8 mouse cellular contexts compared by ENCODE assay signal in genomic region chr2:119477571-119478396, GRCm38 (mm10). TPM values are rescaled to one million over a fixed set of nuclear protein-coding genes. Genes with fewer than 3 reads are reported as not detected.
DNase-seq lines count a peak whose midpoint lies in the region; ATAC-seq and TF ChIP-seq lines count a peak whose summit lies in the region.

Ino80 (minus strand) TSS chr2:119477687.

- peak; percentile 100 for DNase-seq in CH12.LX (ENCODE audit: extremely low read depth)
- peak; percentile 99 for DNase-seq in c-Kit-positive CD71-positive TER-119-negative erythroid progenitor cells, embryonic 14.5 days (ENCODE audit: low read depth)
- peak; percentile 99 for DNase-seq in forebrain, embryonic 11.5 days (ENCODE audit: low spot score)
- peak; percentile 100 for DNase-seq in kidney, postnatal 36 days
- peak; percentile 99 for DNase-seq in telencephalon, adult 2 months (ENCODE audit: low read depth, low spot score)

- H3K9ac ChIP-seq in CH12.LX (ENCODE audit: insufficient read depth, low read depth), result peak within 1 kb of the TSS; percentile 99
- H3K9ac ChIP-seq in forebrain, embryonic 11.5 days (ENCODE audit: low read length), result peak within 1 kb of the TSS; percentile 99
- peak within 1 kb of the TSS; percentile 100 for H3K9ac ChIP-seq in heart, embryonic 16.5 days (ENCODE audit: low read length)
- H3K9ac ChIP-seq in liver, embryonic 15.5 days, result peak within 1 kb of the TSS; percentile 96
- H3K9ac ChIP-seq in neural tube, embryonic 12.5 days, result peak within 1 kb of the TSS; percentile 98

- peaks cover 40% of the 10 kb centered on the region for H3K79me2 ChIP-seq in CH12.LX (replicated peaks; ENCODE audit: control insufficient read depth, extremely low read depth, insufficient read depth, poor library complexity, severe bottlenecking)

- in situ Hi-C loops in CH12.LX (cut with MboI; ENCODE audit: low pct_ligation_motif_present, low pct_unique_long_range_greater_than_20kb, low sequenced_read_pairs), result no loop called here

- peak; percentile 95 for ATAC-seq in forebrain, embryonic 11.5 days (replicated peaks; ENCODE audit: low FRiP score)
- peak; percentile 94 for ATAC-seq in heart, embryonic 16.5 days (replicated peaks; ENCODE audit: extremely low read depth, insufficient read depth, low FRiP score)
- ATAC-seq in liver, embryonic 15.5 days (ENCODE audit: insufficient read depth), result peak; percentile 90
- peak; percentile 95 for ATAC-seq in neural tube, embryonic 12.5 days (ENCODE audit: low FRiP score, low read depth)

- peaks cover 0 to 17% of the 10 kb centered on the region in 2 experiments for H3K36me3 ChIP-seq in CH12.LX (replicated peaks in 1 of 2; ENCODE audit: control insufficient read depth in 1 of 2, insufficient read depth in 1 of 2, low read length in 1 of 2)
- no peaks in the 10 kb centered on the region for H3K36me3 ChIP-seq in forebrain, embryonic 11.5 days (ENCODE audit: control insufficient read depth, insufficient read depth, low read length)
- 0 out of 2 replicates have a peak, but pooled peaks cover 2% of the 10 kb centered on the region for H3K36me3 ChIP-seq in heart, embryonic 16.5 days (ENCODE audit: control insufficient read depth, insufficient read depth)
- H3K36me3 ChIP-seq in liver, embryonic 15.5 days (replicated peaks), result no peaks in the 10 kb centered on the region
- no peaks in the 10 kb centered on the region for H3K36me3 ChIP-seq in neural tube, embryonic 12.5 days

- under 1% methylated on average over 69 of the region's 72 CpGs for WGBS in forebrain, embryonic 11.5 days
- WGBS in heart, embryonic 16.5 days, result under 1% methylated on average over 72 of the region's 72 CpGs
- WGBS in liver, embryonic 15.5 days (ENCODE audit: insufficient replicate concordance), result under 1% methylated on average over 70 of the region's 72 CpGs
- under 1% methylated on average over 69 of the region's 72 CpGs for WGBS in neural tube, embryonic 12.5 days

- H3K4me1 ChIP-seq in CH12.LX (ENCODE audit: control insufficient read depth in 1 of 2, insufficient read depth in 2 of 2), result peaks cover 5 to 21% of the 10 kb centered on the region in 2 experiments; a peak in 3 of 4 replicates
- peaks cover 2% of the 10 kb centered on the region; the same call in 1 of the 2 replicates for H3K4me1 ChIP-seq in forebrain, embryonic 11.5 days (replicated peaks; ENCODE audit: control insufficient read depth, insufficient read depth, low read length)
- peaks cover 28% of the 10 kb centered on the region for H3K4me1 ChIP-seq in heart, embryonic 16.5 days (ENCODE audit: control insufficient read depth, insufficient read depth, low read length)
- peaks cover 37% of the 10 kb centered on the region for H3K4me1 ChIP-seq in liver, embryonic 15.5 days (replicated peaks)
- H3K4me1 ChIP-seq in neural tube, embryonic 12.5 days, result peaks cover 14% of the 10 kb centered on the region; the same call in 1 of the 2 replicates

- peak within 1 kb of the TSS; percentile 94 for H3K4me2 ChIP-seq in CH12.LX (ENCODE audit: insufficient read depth, low read depth, poor library complexity, severe bottlenecking)
- peak within 1 kb of the TSS; percentile 85 for H3K4me2 ChIP-seq in forebrain, embryonic 11.5 days (ENCODE audit: low read depth, low read length, severe bottlenecking)
- peak within 1 kb of the TSS; percentile 76 for H3K4me2 ChIP-seq in heart, embryonic 16.5 days (ENCODE audit: low read depth, low read length)
- peak within 1 kb of the TSS; percentile 92 for H3K4me2 ChIP-seq in liver, embryonic 15.5 days
- H3K4me2 ChIP-seq in neural tube, embryonic 12.5 days (replicated peaks), result peak within 1 kb of the TSS; percentile 78

- peak within 1 kb of the TSS; percentile 86 to 93 (median 86) for H3K4me3 ChIP-seq in CH12.LX (replicated peaks in 1 of 3; ENCODE audit: low read depth in 2 of 3, low read length in 2 of 3, poor library complexity in 1 of 3)
- H3K4me3 ChIP-seq in forebrain, embryonic 11.5 days (ENCODE audit: low read depth, low read length), result peak within 1 kb of the TSS; percentile 95
- H3K4me3 ChIP-seq in heart, embryonic 16.5 days (ENCODE audit: low read length), result peak within 1 kb of the TSS; percentile 95
- peak within 1 kb of the TSS; percentile 90 for H3K4me3 ChIP-seq in liver, embryonic 15.5 days (replicated peaks)
- peak within 1 kb of the TSS; percentile 93 for H3K4me3 ChIP-seq in neural tube, embryonic 12.5 days

- no peak for TF ChIP-seq CTCF in CH12.LX (conservative IDR thresholded peaks at IDR 0.05 in 1 of 2, IDR thresholded peaks at IDR 0.05 in 1 of 2; ENCODE audit: low read depth in 2 of 2, low read length in 2 of 2)

- H3K9me3 ChIP-seq in CH12.LX (replicated peaks; ENCODE audit: low read length), result no peaks in the 10 kb centered on the region
- no peaks in the 10 kb centered on the region for H3K9me3 ChIP-seq in forebrain, embryonic 11.5 days (ENCODE audit: control insufficient read depth, low read length)
- no peaks in the 10 kb centered on the region for H3K9me3 ChIP-seq in heart, embryonic 16.5 days (replicated peaks; ENCODE audit: control insufficient read depth, low read length)
- H3K9me3 ChIP-seq in liver, embryonic 15.5 days (replicated peaks), result no peaks in the 10 kb centered on the region
- H3K9me3 ChIP-seq in neural tube, embryonic 12.5 days, result no peaks in the 10 kb centered on the region

- TF ChIP-seq EP300 in CH12.LX (IDR thresholded peaks at IDR 0.05; ENCODE audit: low read length), result no peak; the same call in 1 of the 2 replicates

- dilution Hi-C loops in CH12.LX (cut with MboI; ENCODE audit: extremely low pct_ligation_motif_present, extremely low pct_unique_long_range_greater_than_20kb, low sequenced_read_pairs), result no loop called here

- H3K27me3 ChIP-seq in CH12.LX (replicated peaks), result no peaks in the 10 kb centered on the region
- H3K27me3 ChIP-seq in forebrain, embryonic 11.5 days (ENCODE audit: control insufficient read depth, insufficient read depth, low read length), result no peaks in the 10 kb centered on the region
- no peaks in the 10 kb centered on the region for H3K27me3 ChIP-seq in heart, embryonic 16.5 days (ENCODE audit: control insufficient read depth, insufficient read depth, low read length)
- no peaks in the 10 kb centered on the region for H3K27me3 ChIP-seq in liver, embryonic 15.5 days
- no peaks in the 10 kb centered on the region for H3K27me3 ChIP-seq in neural tube, embryonic 12.5 days (replicated peaks)

- TF ChIP-seq RAD21 in CH12.LX (IDR thresholded peaks at IDR 0.05; ENCODE audit: low read depth, low read length), result no peak

- peak; percentile 84 for TF ChIP-seq POLR2A in CH12.LX (IDR thresholded peaks at IDR 0.05; ENCODE audit: low read depth, low read length)

- peak within 1 kb of the TSS; percentile 97 for H3K27ac ChIP-seq in CH12.LX (ENCODE audit: insufficient read depth, low read depth)
- peak within 1 kb of the TSS; percentile 94 for H3K27ac ChIP-seq in forebrain, embryonic 11.5 days (ENCODE audit: low read depth, low read length)
- H3K27ac ChIP-seq in heart, embryonic 16.5 days (ENCODE audit: low read length), result peak within 1 kb of the TSS; percentile 99
- peak within 1 kb of the TSS; percentile 100 for H3K27ac ChIP-seq in liver, embryonic 15.5 days (replicated peaks)
- peak within 1 kb of the TSS; percentile 94 for H3K27ac ChIP-seq in neural tube, embryonic 12.5 days

TF ChIP-seq in CH12.LX, 34 proteins besides CTCF, POLR2A, EP300 and RAD21 (continues in another document):
- peak; percentile 99 for TF ChIP-seq CHD2 (IDR thresholded peaks at IDR 0.05; ENCODE audit: low read length)
- TF ChIP-seq ZC3H11A (IDR thresholded peaks at IDR 0.05; ENCODE audit: low read depth, low read length), result no peak
- peak; percentile 89 for TF ChIP-seq ELF1 (IDR thresholded peaks at IDR 0.05; ENCODE audit: low read depth, low read length)
- 0 out of 2 replicates have a peak, but pooled peaks have one; percentile 38 for TF ChIP-seq RCOR1 (conservative IDR thresholded peaks at IDR 0.05; ENCODE audit: low read depth, low read length)
- no peak for TF ChIP-seq JUND (conservative IDR thresholded peaks at IDR 0.05; ENCODE audit: low read depth, low read length)
- no peak for TF ChIP-seq PAX5 (IDR thresholded peaks at IDR 0.05; ENCODE audit: low read length)
- peak; percentile 19; the same call in 1 of the 2 replicates for TF ChIP-seq IRF4 (IDR thresholded peaks at IDR 0.05; ENCODE audit: low read depth, low read length)
- peak; percentile 74; the same call in 1 of the 2 replicates for TF ChIP-seq UBTF (IDR thresholded peaks at IDR 0.05; ENCODE audit: low read depth, low read length)
- TF ChIP-seq ETS1 (conservative IDR thresholded peaks at IDR 0.05; ENCODE audit: low read depth, low read length), result no peak
- no peak for TF ChIP-seq JUN (IDR thresholded peaks at IDR 0.05; ENCODE audit: insufficient read depth, low read depth, low read length)
- peak; percentile 61 for TF ChIP-seq NRF1 (IDR thresholded peaks at IDR 0.05; ENCODE audit: low read depth, low read length)
- no peak for TF ChIP-seq ZKSCAN1 (IDR thresholded peaks at IDR 0.05; ENCODE audit: borderline replicate concordance, low read depth, low read length)
- no peak for TF ChIP-seq USF1 (IDR thresholded peaks at IDR 0.05; ENCODE audit: low read depth, low read length)
- TF ChIP-seq MEF2A (IDR thresholded peaks at IDR 0.05; ENCODE audit: borderline replicate concordance, low read depth, low read length), result no peak; the same call in 1 of the 2 replicates
- TF ChIP-seq GABPA (IDR thresholded peaks at IDR 0.05; ENCODE audit: insufficient replicate concordance, low read depth, low read length), result no peak
- no peak for TF ChIP-seq MXI1 (IDR thresholded peaks at IDR 0.05; ENCODE audit: low read depth, low read length)
- peak; percentile 69; the same call in 1 of the 2 replicates for TF ChIP-seq TBP (conservative IDR thresholded peaks at IDR 0.05; ENCODE audit: low read depth, low read length)
- TF ChIP-seq POLR2AphosphoS2 (IDR thresholded peaks at IDR 0.05; ENCODE audit: low read depth, low read length), result no peak
- TF ChIP-seq E2F4 (IDR thresholded peaks at IDR 0.05; ENCODE audit: insufficient replicate concordance, low read depth, low read length), result no peak
- peak; percentile 95 for TF ChIP-seq SIN3A (IDR thresholded peaks at IDR 0.05; ENCODE audit: low read length)
- no peak for TF ChIP-seq KAT2A (IDR thresholded peaks at IDR 0.05; ENCODE audit: insufficient replicate concordance, low read length)
- TF ChIP-seq NELFE (IDR thresholded peaks at IDR 0.05; ENCODE audit: low read depth, low read length), result peak; percentile 87
- peak; percentile 85 for TF ChIP-seq HCFC1 (IDR thresholded peaks at IDR 0.05; ENCODE audit: low read depth, low read length)

RNA-seq across cellular contexts. Expression of gene Ino80, which starts in this region (rescaled TPM):
- total RNA-seq in CH12.LX (2012; rRNA removed), result 11.4 and 13.5 TPM in 2 replicates
- total RNA-seq in CH12.LX (2014; rRNA removed), result 10.6 and 10.9 TPM in 2 replicates
- polyA plus RNA-seq in CH12.LX (2012; ENCODE audit: insufficient read length, low read depth), result 17.8 TPM in 2 replicates
- polyA plus RNA-seq in forebrain, embryonic 11.5 days (2014; fragmentation: Nextera tagmentation; extraction: Ambion mirVana), result 6.2 and 6.5 TPM in 2 replicates
- polyA plus RNA-seq in heart, embryonic 16.5 days (2015; fragmentation: Nextera tagmentation; extraction: Ambion mirVana), result 2.5 and 3.0 TPM in 2 replicates
- polyA plus RNA-seq in liver, embryonic 15.5 days (2015; fragmentation: Nextera tagmentation; extraction: Ambion mirVana), result 1.4 and 1.6 TPM in 2 replicates
- 3.5 and 4.7 TPM in 2 replicates for polyA plus RNA-seq in neural tube, embryonic 12.5 days (2016; fragmentation: Nextera tagmentation; extraction: Ambion mirVana)

Comparison
In these comparisons a context has a peak if more than half of its experiments do, and no peak if none do; other contexts are left out.
1. Peak in every context shown above with its lines: DNase-seq, ATAC-seq, H3K4me3 ChIP-seq and H3K27ac ChIP-seq.